ENCODE assay signal across 18 mouse cellular contexts in the genomic region with DNA sequence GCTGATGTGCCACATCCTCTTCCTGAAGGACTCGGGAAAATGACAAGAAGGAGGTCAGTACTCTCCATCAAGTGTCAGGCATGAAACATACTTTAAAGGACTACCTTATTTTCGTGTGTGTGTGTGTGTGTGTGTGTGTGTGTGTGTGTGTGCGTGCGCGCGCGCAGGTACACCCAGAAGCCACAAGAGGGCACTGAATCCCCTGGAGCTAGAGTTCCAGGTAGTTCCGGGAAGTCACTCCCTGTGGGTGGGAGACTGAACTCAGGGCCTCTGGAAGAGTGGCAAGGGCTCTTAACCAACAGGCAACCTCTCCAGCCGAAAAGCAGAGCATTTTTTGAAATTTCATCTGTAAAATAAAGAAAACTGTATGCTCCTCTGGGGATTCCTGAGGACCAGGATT.
DNase-seq lines count a peak whose midpoint lies in the region; ATAC-seq and TF ChIP-seq lines count a peak whose summit lies in the region.
"Had no signal": no experiment of that assay in that cellular context is flagged by ENCODE, and none has a peak within 500 bp of the region (broad histone marks: within the 10 kb centered on the region; RNA-seq: fewer than 3 reads in every experiment).

No protein-coding gene starts in this region.

- H3K4me1 ChIP-seq in intestine, embryonic 14.5 days (replicated peaks; ENCODE audit: control insufficient read depth, insufficient read depth, low read length) = no peaks in the 10 kb centered on the region
- no peaks in the 10 kb centered on the region for H3K4me1 ChIP-seq in intestine, embryonic 16.5 days (ENCODE audit: control insufficient read depth, insufficient read depth, low read length)
- no peaks in the 10 kb centered on the region for H3K4me1 ChIP-seq in midbrain, postnatal 0 days (ENCODE audit: insufficient read depth, low read length)
- 0 out of 2 replicates have a peak, but pooled peaks cover 6% of the 10 kb centered on the region for H3K4me1 ChIP-seq in midbrain, embryonic 13.5 days (replicated peaks)
- H3K4me1 ChIP-seq in neural tube, embryonic 15.5 days = no peaks in the 10 kb centered on the region
- H3K4me1 ChIP-seq: embryonic facial prominence, embryonic 12.5 days; forebrain, embryonic 12.5 days; hindbrain, embryonic 10.5 days had no signal

- 91% methylated on average over 9 of the region's 9 CpGs for WGBS in intestine, embryonic 14.5 days
- 95% methylated on average over 9 of the region's 9 CpGs for WGBS in intestine, embryonic 16.5 days
- WGBS in midbrain, postnatal 0 days = 98% methylated on average over 9 of the region's 9 CpGs
- 97% methylated on average over 9 of the region's 9 CpGs for whole genome bisulfite sequencing in midbrain, embryonic 13.5 days
- 96% methylated on average over 9 of the region's 9 CpGs for WGBS in neural tube, embryonic 15.5 days

- no peaks in the 10 kb centered on the region for H3K9me3 ChIP-seq in intestine, embryonic 14.5 days (ENCODE audit: control insufficient read depth, low read length)
- H3K9me3 ChIP-seq in intestine, embryonic 16.5 days (ENCODE audit: control insufficient read depth, low read length) = no peaks in the 10 kb centered on the region
- no peaks in the 10 kb centered on the region for H3K9me3 ChIP-seq in midbrain, postnatal 0 days (ENCODE audit: low read length)
- no peaks in the 10 kb centered on the region for H3K9me3 ChIP-seq in midbrain, embryonic 13.5 days
- H3K9me3 ChIP-seq in neural tube, embryonic 15.5 days (replicated peaks) = no peaks in the 10 kb centered on the region
- H3K9me3 ChIP-seq: embryonic facial prominence, embryonic 12.5 days; forebrain, embryonic 12.5 days had no signal

- peak; percentile 30; the same call in 1 of the 2 replicates for TF ChIP-seq CTCF in midbrain, postnatal 0 days (IDR thresholded peaks at IDR 0.05)

- no peak overlapping the region for H3K4me2 ChIP-seq in intestine, embryonic 14.5 days (ENCODE audit: low read length)
- H3K4me2 ChIP-seq in intestine, embryonic 16.5 days (ENCODE audit: low read depth, low read length) = no peak overlapping the region
- H3K4me2 ChIP-seq in midbrain, postnatal 0 days (ENCODE audit: low read depth, low read length, poor library complexity, severe bottlenecking) = no peak overlapping the region
- no peak overlapping the region for H3K4me2 ChIP-seq in midbrain, embryonic 13.5 days (replicated peaks)
- H3K4me2 ChIP-seq in neural tube, embryonic 15.5 days = no peak overlapping the region
- H3K4me2 ChIP-seq: embryonic facial prominence, embryonic 12.5 days; forebrain, embryonic 12.5 days; heart, embryonic 12.5 days; hindbrain, embryonic 14.5 days had no signal

- no peak overlapping the region for H3K27ac ChIP-seq in intestine, embryonic 14.5 days (ENCODE audit: low read depth)
- H3K27ac ChIP-seq in intestine, embryonic 16.5 days (ENCODE audit: low read length) = no peak overlapping the region
- H3K27ac ChIP-seq in midbrain, postnatal 0 days (ENCODE audit: low read depth, low read length) = no peak overlapping the region
- H3K27ac ChIP-seq in midbrain, embryonic 13.5 days = no peak overlapping the region
- no peak overlapping the region for H3K27ac ChIP-seq in neural tube, embryonic 15.5 days (replicated peaks)
- H3K27ac ChIP-seq: embryonic facial prominence, embryonic 12.5 days; forebrain, embryonic 12.5 days; hindbrain, embryonic 10.5 days; hindbrain, embryonic 14.5 days had no signal

- no peaks in the 10 kb centered on the region for H3K27me3 ChIP-seq in intestine, embryonic 14.5 days (replicated peaks; ENCODE audit: control insufficient read depth, insufficient read depth, low read length)
- no peaks in the 10 kb centered on the region for H3K27me3 ChIP-seq in intestine, embryonic 16.5 days (replicated peaks; ENCODE audit: control insufficient read depth, insufficient read depth, low read length)
- H3K27me3 ChIP-seq in midbrain, postnatal 0 days (ENCODE audit: insufficient read depth, low read length) = no peaks in the 10 kb centered on the region
- no peaks in the 10 kb centered on the region for H3K27me3 ChIP-seq in midbrain, embryonic 13.5 days
- no peaks in the 10 kb centered on the region for H3K27me3 ChIP-seq in neural tube, embryonic 15.5 days (replicated peaks)
- H3K27me3 ChIP-seq: embryonic facial prominence, embryonic 12.5 days; forebrain, embryonic 12.5 days; heart, embryonic 12.5 days had no signal

- no peak for ATAC-seq in intestine, embryonic 14.5 days (replicated peaks; ENCODE audit: low FRiP score, low TSS enrichment, low read depth)
- no peak for ATAC-seq in intestine, embryonic 16.5 days
- ATAC-seq in midbrain, postnatal 0 days (ENCODE audit: low FRiP score) = no peak
- no peak for ATAC-seq in midbrain, embryonic 13.5 days
- ATAC-seq in neural tube, embryonic 15.5 days (ENCODE audit: low FRiP score) = no peak
- ATAC-seq: forebrain, embryonic 16.5 days had no signal

- H3K36me3 ChIP-seq in intestine, embryonic 14.5 days (ENCODE audit: control insufficient read depth, insufficient read depth, low read length) = no peaks in the 10 kb centered on the region
- no peaks in the 10 kb centered on the region for H3K36me3 ChIP-seq in intestine, embryonic 16.5 days (ENCODE audit: control insufficient read depth, insufficient read depth, low read length)
- no peaks in the 10 kb centered on the region for H3K36me3 ChIP-seq in midbrain, postnatal 0 days (ENCODE audit: insufficient read depth, low read length)
- H3K36me3 ChIP-seq in midbrain, embryonic 13.5 days = no peaks in the 10 kb centered on the region
- H3K36me3 ChIP-seq in neural tube, embryonic 15.5 days = no peaks in the 10 kb centered on the region
- H3K36me3 ChIP-seq: embryonic facial prominence, embryonic 12.5 days; forebrain, embryonic 12.5 days; heart, embryonic 12.5 days; hindbrain, embryonic 10.5 days had no signal

- no peak overlapping the region for H3K4me3 ChIP-seq in intestine, embryonic 14.5 days (ENCODE audit: low read depth, low read length)
- H3K4me3 ChIP-seq in intestine, embryonic 16.5 days (ENCODE audit: low read length) = no peak overlapping the region
- no peak overlapping the region for H3K4me3 ChIP-seq in midbrain, postnatal 0 days (ENCODE audit: low read depth, low read length)
- no peak overlapping the region for H3K4me3 ChIP-seq in midbrain, embryonic 13.5 days (replicated peaks)
- no peak overlapping the region for H3K4me3 ChIP-seq in neural tube, embryonic 15.5 days (replicated peaks)
- H3K4me3 ChIP-seq: embryonic facial prominence, embryonic 12.5 days; forebrain, embryonic 12.5 days; heart, embryonic 12.5 days; hindbrain, embryonic 10.5 days had no signal

- DNase-seq in intestine, embryonic 14.5 days (ENCODE audit: low spot score) = peak; percentile 34
- no peak for DNase-seq in midbrain, postnatal 0 days (ENCODE audit: low spot score)
- DNase-seq in ZHBTc4 (ENCODE audit: low read depth, low spot score) = peak; percentile 54
- no peak for DNase-seq in urinary bladder, postnatal 4 days (ENCODE audit: low spot score in 2 of 2)
- DNase-seq: adrenal gland, postnatal 10 days; cerebellum, adult 11-12 months; cerebellum, adult 9-10 months; cerebellum, postnatal 25 days; gastrocnemius, postnatal 14 days had no signal

- H3K9ac ChIP-seq in intestine, embryonic 14.5 days (ENCODE audit: low read length) = no peak overlapping the region
- H3K9ac ChIP-seq in intestine, embryonic 16.5 days (ENCODE audit: low read depth, low read length) = no peak overlapping the region
- H3K9ac ChIP-seq in midbrain, postnatal 0 days (replicated peaks; ENCODE audit: low read length, poor library complexity, severe bottlenecking) = no peak overlapping the region
- H3K9ac ChIP-seq in midbrain, embryonic 13.5 days (replicated peaks) = no peak overlapping the region
- H3K9ac ChIP-seq in neural tube, embryonic 15.5 days (replicated peaks) = no peak overlapping the region
- H3K9ac ChIP-seq: embryonic facial prominence, embryonic 12.5 days; forebrain, embryonic 12.5 days; heart, embryonic 12.5 days; hindbrain, embryonic 14.5 days had no signal

Comparison
In these comparisons a context has a peak if more than half of its experiments do, and no peak if none do; other contexts are left out.
1. DNase-seq: peak in intestine, embryonic 14.5 days (single experiment) and ZHBTc4 (single experiment); none in midbrain, postnatal 0 days (single experiment) and urinary bladder, postnatal 4 days (0 of 2).